Mouse (Mus musculus) neural tube, embryonic 12.5 days (tissue): ENCODE measurements at regions not wholly inside any gene's neighbourhood (a gene's known extent, or its start where the extent isn't known, plus 50 kb on each side); places are given as distances from the start of the nearest gene placed in this dataset.

ENCODE experiments used
- ATAC-seq: fragments of 200-750 bp; cut with Nextera tagmentation; 2 replicates; pipeline ENCODE4 v1.8.0; 2017; ENCODE audit warnings: low read depth, mild to moderate bottlenecking, moderate TSS enrichment, moderate library complexity; ENCODE audit not compliant: low FRiP score
- H3K27ac ChIP-seq: fragments of 300-500 bp; sonication (generic); 2 replicates; pipeline ENCODE4 v1.5.1; 2016
- H3K27me3 ChIP-seq: fragments of 300-500 bp; sonication (generic); replicated peaks from 2 replicates; pipeline ENCODE4 v1.6.1; 2016; ENCODE audit warnings: mild to moderate bottlenecking
- H3K36me3 ChIP-seq: fragments of 300-500 bp; sonication (generic); 2 replicates; pipeline ENCODE4 v1.6.1; 2016; ENCODE audit warnings: mild to moderate bottlenecking
- H3K4me1 ChIP-seq: fragments of 300-500 bp; sonication (generic); 2 replicates; pipeline ENCODE4 v1.6.1; 2016
- H3K4me2 ChIP-seq: fragments of 300-500 bp; sonication (generic); replicated peaks from 2 replicates; pipeline ENCODE4 v1.6.1; 2016; ENCODE audit warnings: mild to moderate bottlenecking
- H3K4me3 ChIP-seq: fragments of 300-500 bp; sonication (generic); 2 replicates; pipeline ENCODE4 v1.5.1; 2016
- H3K9ac ChIP-seq: fragments of 300-500 bp; sonication (generic); 2 replicates; pipeline ENCODE4 v1.6.1; 2016; ENCODE audit warnings: mild to moderate bottlenecking
- H3K9me3 ChIP-seq: fragments of 300-500 bp; sonication (generic); 2 replicates; pipeline ENCODE4 v1.6.1; 2016; ENCODE audit warnings: mild to moderate bottlenecking
- WGBS: fragments of 180-500 bp; shearing (Covaris S2); methylation state at CpG from one replicate; pipeline ENCODE4 v1.1.7; 2016; 5-methylcytosine and 5-hydroxymethylcytosine counted together

DNA sequence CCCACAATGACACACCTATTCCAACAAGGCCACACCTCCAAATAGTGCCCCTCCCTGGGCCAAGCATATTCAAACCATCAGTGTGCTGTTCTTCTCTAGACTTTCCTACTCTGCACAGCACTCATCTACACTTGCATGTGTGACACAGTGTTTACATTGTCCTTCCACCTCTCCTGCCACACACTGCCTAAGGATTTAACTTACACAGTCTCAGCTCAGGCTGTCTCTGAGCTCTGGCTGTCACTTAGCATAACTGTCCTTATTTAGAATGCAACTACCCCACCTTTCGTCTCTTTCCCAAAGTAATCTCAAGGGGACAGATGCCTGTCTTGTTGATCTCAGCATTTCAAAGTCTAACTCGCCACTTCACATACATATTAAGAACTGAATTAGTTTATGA, 61.2 kb upstream of the Ptprk start:
- whole genome bisulfite sequencing: 72% methylated on average over 2 of the region's 2 CpGs
- no peak overlapping the region for H3K4me3 ChIP-seq
- no peaks in the 10 kb centered on the region for H3K36me3 ChIP-seq
- no peak overlapping the region for H3K9ac ChIP-seq
- no peak for ATAC-seq
- no peaks in the 10 kb centered on the region for H3K27me3 ChIP-seq
- no peak overlapping the region for H3K4me2 ChIP-seq
- no peaks in the 10 kb centered on the region for H3K9me3 ChIP-seq
- no peak overlapping the region for H3K27ac ChIP-seq
- no peaks in the 10 kb centered on the region for H3K4me1 ChIP-seq

DNA sequence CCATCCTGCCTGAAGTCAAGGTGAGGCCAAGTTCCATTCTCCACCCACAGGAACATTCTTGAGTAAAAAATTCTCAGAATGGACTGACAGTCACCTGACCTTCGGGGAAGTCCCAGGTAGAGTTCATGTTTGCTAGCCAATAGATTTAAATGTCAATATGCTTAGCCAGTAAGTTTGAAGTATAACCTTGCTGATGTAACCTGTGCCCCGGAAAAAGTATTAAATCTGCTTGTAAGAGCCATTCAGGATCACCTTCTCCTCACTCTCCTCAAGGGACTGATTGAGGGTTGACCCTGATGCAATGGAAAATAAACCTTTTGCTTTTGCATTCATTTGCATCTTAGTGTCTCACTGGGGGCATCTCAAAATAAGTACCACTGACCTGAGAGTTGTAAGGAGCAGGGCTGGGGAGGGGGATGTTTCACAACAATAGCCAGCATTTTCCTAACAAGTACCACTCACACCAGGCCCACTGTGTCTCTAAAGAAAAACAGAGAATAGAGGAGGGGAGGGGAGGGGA, 60.3 kb upstream of the Ptprk start:
- no peaks in the 10 kb centered on the region for H3K4me1 ChIP-seq
- no peak for ATAC-seq
- whole genome bisulfite sequencing: 50% methylated on average over 2 of the region's 2 CpGs
- no peak overlapping the region for H3K9ac ChIP-seq
- no peak overlapping the region for H3K4me2 ChIP-seq
- H3K9me3 ChIP-seq: no peaks in the 10 kb centered on the region
- no peaks in the 10 kb centered on the region for H3K27me3 ChIP-seq
- no peak overlapping the region for H3K27ac ChIP-seq
- H3K4me3 ChIP-seq: no peak overlapping the region
- no peaks in the 10 kb centered on the region for H3K36me3 ChIP-seq
